Mouse (Mus musculus) bone marrow, adult 2 months (tissue): ENCODE results near the gene Fntb.

Experiments
- CTCF ChIP-seq: fragments of 200-500 bp; IDR thresholded peaks from 2 replicates; pipeline ENCODE4 v1.5.1; 2011; ENCODE audit warnings: low read length, control low read depth; ENCODE audit not compliant: control insufficient read depth, insufficient read depth
- POLR2A ChIP-seq: fragments of 200-500 bp; IDR thresholded peaks from 2 replicates; pipeline ENCODE4 v1.6.1; 2011; ENCODE audit warnings: low read depth, mild to moderate bottlenecking, control low read depth, low read length, borderline replicate concordance; ENCODE audit not compliant: control insufficient read depth

DNA sequence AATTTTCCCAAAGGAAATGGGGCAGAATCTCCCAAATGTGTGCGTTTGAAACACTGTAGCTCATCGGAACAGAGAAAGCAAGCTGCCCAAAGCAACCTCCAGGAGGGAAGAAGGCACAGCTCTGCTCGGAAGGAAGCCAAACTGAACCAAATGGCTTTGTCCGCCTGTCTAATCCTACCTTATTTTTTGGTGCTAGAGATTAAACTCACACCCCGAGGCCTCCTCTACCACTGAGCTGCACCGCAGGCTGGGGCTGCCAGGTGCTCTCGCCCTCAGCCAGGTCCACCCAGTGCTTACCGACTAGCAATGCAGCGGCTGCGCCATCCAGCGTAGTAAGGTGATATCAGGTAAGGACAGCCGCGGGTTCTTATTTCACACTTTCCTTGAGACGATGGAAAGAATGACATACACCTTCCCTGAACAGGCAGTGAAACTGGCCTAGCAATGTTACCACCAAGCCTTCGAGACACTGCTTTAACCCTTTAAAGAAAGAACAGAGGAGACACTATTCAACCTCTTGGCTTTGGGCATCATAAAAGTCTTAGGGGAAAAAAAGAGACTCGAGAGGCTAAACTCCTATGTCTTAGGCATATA, 14.4 kb upstream of the Fntb start:
- TF ChIP-seq CTCF (no peak), POLR2A (no peak)
